ENCODE assay signal across 16 mouse cellular contexts in the genomic region with DNA sequence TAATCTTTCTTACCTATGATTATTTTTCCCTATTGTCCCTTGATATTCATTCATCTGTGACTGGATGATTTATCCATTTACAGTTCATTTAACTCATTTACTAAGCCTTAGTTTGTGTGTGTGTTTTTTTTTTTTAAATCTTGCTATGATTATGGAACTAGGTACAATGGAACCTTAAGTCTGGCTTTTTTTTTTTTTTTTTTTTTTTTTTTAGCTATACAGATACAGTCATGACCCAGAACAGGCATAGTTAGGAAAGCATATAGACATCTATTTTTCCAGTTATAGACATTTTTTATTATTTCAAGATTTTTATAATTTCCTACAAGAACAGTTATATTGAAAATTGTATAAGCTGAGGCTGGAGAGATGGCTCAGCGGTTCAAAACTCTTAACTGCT.
"Had no signal": no experiment of that assay in that cellular context is flagged by ENCODE, and none has a peak within 500 bp of the region (broad histone marks: within the 10 kb centered on the region; RNA-seq: fewer than 3 reads in every experiment).

No protein-coding gene starts in this region.

- H3K27me3 ChIP-seq: neural tube, embryonic 13.5 days; neural tube, embryonic 15.5 days; stomach, embryonic 15.5 days had no signal

- H3K36me3 ChIP-seq: neural tube, embryonic 13.5 days; neural tube, embryonic 15.5 days; stomach, embryonic 15.5 days had no signal

- H3K4me2 ChIP-seq: neural tube, embryonic 13.5 days; neural tube, embryonic 15.5 days; stomach, embryonic 15.5 days had no signal

- H3K9ac ChIP-seq: neural tube, embryonic 13.5 days; neural tube, embryonic 15.5 days; stomach, embryonic 15.5 days had no signal

- H3K4me1 ChIP-seq: neural tube, embryonic 13.5 days; neural tube, embryonic 15.5 days; stomach, embryonic 15.5 days had no signal

- DNase-seq: retina, postnatal 1 day; right cerebral cortex, adult 18-20 months; right cerebral cortex, postnatal 14 days; right cerebral cortex, postnatal 25 days; right cerebral cortex, postnatal 4 days; spleen, adult 18-20 months; thymus, adult 18-20 months; thymus, adult 2 months; thymus, postnatal 14 days; thymus, postnatal 25 days; thymus, postnatal 36 days; thymus, postnatal 4 days had no signal

- H3K9me3 ChIP-seq: neural tube, embryonic 13.5 days; neural tube, embryonic 15.5 days; stomach, embryonic 15.5 days had no signal

- H3K27ac ChIP-seq: neural tube, embryonic 13.5 days; neural tube, embryonic 15.5 days; stomach, embryonic 15.5 days; stomach, postnatal 0 days had no signal

- H3K4me3 ChIP-seq: neural tube, embryonic 13.5 days; neural tube, embryonic 15.5 days; stomach, embryonic 15.5 days had no signal
